Mouse (Mus musculus) myocyte (in vitro differentiated cells): Measurements from ENCODE around the gene Slc8a1. TPM values are rescaled to one million over a fixed set of nuclear protein-coding genes. Genes with fewer than 3 reads are reported as not detected.

Experiments
- H3K27me3 ChIP-seq: one replicate; pipeline ENCODE4 v1.6.1; 2011; ENCODE audit not compliant: control insufficient read depth, insufficient read depth, insufficient read length
- H3K36me3 ChIP-seq: one replicate; pipeline ENCODE4 v1.6.1; 2011; ENCODE audit not compliant: control insufficient read depth, insufficient read depth
- H3K4me2 ChIP-seq: one replicate; pipeline ENCODE4 v1.6.1; 2011; ENCODE audit warnings: low read depth, control low read depth
- H3K4me3 ChIP-seq: one replicate; pipeline ENCODE4 v1.5.1; 2011; ENCODE audit warnings: mild to moderate bottlenecking, control low read depth, moderate library complexity
- H3K79me2 ChIP-seq: one replicate; pipeline ENCODE4 v1.6.1; 2011; ENCODE audit not compliant: control insufficient read depth, insufficient read depth
- H3ac ChIP-seq: one replicate; pipeline ENCODE4 v1.6.1; 2011; ENCODE audit not compliant: control insufficient read depth, insufficient read length
- CEBPB ChIP-seq: IDR thresholded peaks from 2 replicates; pipeline ENCODE4 v1.6.1; 2011; ENCODE audit warnings: mild to moderate bottlenecking, moderate library complexity; ENCODE audit not compliant: poor library complexity, insufficient read depth, severe bottlenecking
- E2F4 ChIP-seq: IDR thresholded peaks from one replicate; pipeline ENCODE4 v1.6.1; 2011; ENCODE audit warnings: mild to moderate bottlenecking, control low read depth, moderate library complexity; ENCODE audit not compliant: insufficient read depth
- MAX ChIP-seq: IDR thresholded peaks from one replicate; pipeline ENCODE4 v1.6.1; 2011; ENCODE audit warnings: low read depth, mild to moderate bottlenecking, control low read depth
- MYOD1 ChIP-seq, 3 experiments: IDR thresholded peaks; one replicate each; pipeline ENCODE4 v1.6.1; 2011; ENCODE audit warnings: control low read depth in 2 of 3, low read depth in 2 of 3, mild to moderate bottlenecking in 2 of 3, moderate library complexity in 1 of 3; ENCODE audit not compliant: insufficient read length in 2 of 3, control insufficient read depth in 1 of 3
- MYOG ChIP-seq, 3 experiments: IDR thresholded peaks; one replicate each; pipeline ENCODE4 v1.6.1; 2011; ENCODE audit warnings: control low read depth in 2 of 3, low read depth in 2 of 3, mild to moderate bottlenecking in 2 of 3; ENCODE audit not compliant: insufficient read length in 2 of 3, control insufficient read depth in 1 of 3, insufficient read depth in 1 of 3
- POLR2A ChIP-seq: IDR thresholded peaks from one replicate; pipeline ENCODE4 v1.6.1; 2011; ENCODE audit warnings: low read depth, mild to moderate bottlenecking, control low read depth, moderate library complexity; ENCODE audit not compliant: insufficient read length
- POLR2AphosphoS2 ChIP-seq: IDR thresholded peaks from one replicate; pipeline ENCODE4 v1.6.1; 2011; ENCODE audit warnings: low read depth, control low read depth; ENCODE audit not compliant: insufficient read length
- REST ChIP-seq: IDR thresholded peaks from one replicate; pipeline ENCODE4 v1.6.1; 2011; ENCODE audit warnings: mild to moderate bottlenecking, control low read depth, moderate library complexity; ENCODE audit not compliant: insufficient read depth, insufficient read length
- SRF ChIP-seq: IDR thresholded peaks from one replicate; pipeline ENCODE4 v1.6.1; 2011; ENCODE audit warnings: low read depth; ENCODE audit not compliant: control insufficient read depth, insufficient read length
- TCF12 ChIP-seq: IDR thresholded peaks from one replicate; pipeline ENCODE4 v1.6.1; 2011; ENCODE audit warnings: mild to moderate bottlenecking, control low read depth; ENCODE audit not compliant: poor library complexity, insufficient read depth, severe bottlenecking
- TCF3 ChIP-seq: IDR thresholded peaks from one replicate; pipeline ENCODE4 v1.6.1; 2011; ENCODE audit warnings: low read depth, control low read depth; ENCODE audit not compliant: insufficient read length
- USF1 ChIP-seq: IDR thresholded peaks from one replicate; pipeline ENCODE4 v1.6.1; 2011; ENCODE audit warnings: low read depth, mild to moderate bottlenecking, control low read depth, moderate library complexity
- polyA plus RNA-seq: library from polyadenylated mRNA; unstranded; fragments of >200 nt; fragmentation: generic; extraction: Trizol; gene quantifications from one replicate; pipeline ENCODE4 v1.2.1, GENCODE M21; 2012; ENCODE audit warnings: missing spikeins

Gene Slc8a1
- polyA plus RNA-seq, 1 experiment, result 3.0 TPM

- Histone ChIP-seq H3ac (no peak overlapping the region), H3K36me3 (no peaks in the 10 kb centered on the region), H3K4me2 (no peak overlapping the region), H3K4me3 (no peak overlapping the region), H3K79me2 (no peaks in the 10 kb centered on the region), H3K27me3 (no peaks in the 10 kb centered on the region)
- TF ChIP-seq SRF (no peak), E2F4 (no peak), USF1 (no peak), POLR2A (no peak), CEBPB (no peak), MYOD1 (IDR thresholded peaks at IDR 0.05; ENCODE audit: control insufficient read depth in 1 of 3, insufficient read length in 2 of 3, low read depth in 2 of 3) (peak; percentile 6 to 82 (median 76)), MAX (no peak), TCF12 (peak; percentile 15), TCF3 (no peak), REST (no peak), POLR2AphosphoS2 (no peak), MYOG (IDR thresholded peaks at IDR 0.05; ENCODE audit: control insufficient read depth in 1 of 3, insufficient read depth in 1 of 3, insufficient read length in 2 of 3, low read depth in 2 of 3) (peak in 2 of 3 experiments; percentile 33 to 86)
Measured at GRCm38 (mm10) chr17:81526463-81526862, 211.7 kb downstream of the Slc8a1 start.

DNA sequence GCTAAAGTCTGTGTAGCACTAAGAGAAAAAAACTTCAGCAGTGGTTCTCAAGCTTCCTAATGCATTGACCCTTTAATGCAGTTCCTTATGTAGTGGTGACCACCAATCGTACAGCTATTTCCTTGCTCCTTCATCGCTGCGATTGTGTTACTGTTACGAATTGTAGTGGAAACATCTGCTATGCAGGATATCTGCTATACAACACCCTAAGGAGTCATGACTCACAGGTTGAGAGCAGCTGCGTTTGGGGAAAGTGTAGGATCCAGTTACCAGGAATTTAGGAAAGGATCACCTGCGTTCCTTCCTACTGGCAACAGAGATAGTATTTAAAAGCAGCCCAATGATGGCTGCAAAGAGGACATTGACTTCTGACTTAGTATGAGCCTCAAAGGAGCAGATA lies 213.4 kb downstream of the Slc8a1 start:
- peak; percentile 72 for TF ChIP-seq TCF12
- TF ChIP-seq MYOD1 (IDR thresholded peaks at IDR 0.05; ENCODE audit: control insufficient read depth in 1 of 3, insufficient read length in 2 of 3, low read depth in 2 of 3), result peak; percentile 9 to 96 (median 88)
- TF ChIP-seq USF1, result no peak
- no peak for TF ChIP-seq REST
- TF ChIP-seq MYOG (IDR thresholded peaks at IDR 0.05; ENCODE audit: control insufficient read depth in 1 of 3, insufficient read depth in 1 of 3, insufficient read length in 2 of 3, low read depth in 2 of 3), result peak in 2 of 3 experiments; percentile 30 to 67
- no peak for TF ChIP-seq E2F4
- peak; percentile 17 for TF ChIP-seq TCF3
- TF ChIP-seq SRF, result no peak
- TF ChIP-seq POLR2AphosphoS2, result no peak
- Histone ChIP-seq H3K27me3 (no peaks in the 10 kb centered on the region), H3K79me2 (no peaks in the 10 kb centered on the region), H3ac (no peak overlapping the region), H3K4me3 (no peak overlapping the region), H3K4me2 (peak overlapping the region; percentile 64), H3K36me3 (no peaks in the 10 kb centered on the region)

GRCm38 (mm10) chr17:81523943-81524342 lies 214.2 kb downstream of the Slc8a1 start:
- TF ChIP-seq POLR2A (no peak), MAX (no peak), POLR2AphosphoS2 (no peak), SRF (no peak)
- Histone ChIP-seq H3K36me3 (no peaks in the 10 kb centered on the region), H3ac (no peak overlapping the region)

GRCm38 (mm10) chr17:81518316-81519025 lies 219.7 kb downstream of the Slc8a1 start:
- Histone ChIP-seq H3K4me3 (no peak overlapping the region), H3ac (no peak overlapping the region), H3K79me2 (no peaks in the 10 kb centered on the region), H3K36me3 (no peaks in the 10 kb centered on the region), H3K27me3 (no peaks in the 10 kb centered on the region), H3K4me2 (no peak overlapping the region)
- no peak for TF ChIP-seq POLR2A
- TF ChIP-seq MAX, result no peak
- no peak for TF ChIP-seq SRF
- TF ChIP-seq TCF3, result no peak
- no peak for TF ChIP-seq USF1
- no peak for TF ChIP-seq REST
- no peak for TF ChIP-seq TCF12
- TF ChIP-seq POLR2AphosphoS2, result no peak
- TF ChIP-seq MYOG (IDR thresholded peaks at IDR 0.05; ENCODE audit: control insufficient read depth in 1 of 3, insufficient read depth in 1 of 3, insufficient read length in 2 of 3, low read depth in 2 of 3), result no peak
- no peak for TF ChIP-seq MYOD1 (IDR thresholded peaks at IDR 0.05; ENCODE audit: control insufficient read depth in 1 of 3, insufficient read length in 2 of 3, low read depth in 2 of 3)
- TF ChIP-seq CEBPB, result no peak
- TF ChIP-seq E2F4, result no peak

More at GRCm38 (mm10) chr17:81523943-81524342, 214.2 kb downstream of the Slc8a1 start:
- no peak overlapping the region for H3K4me2 ChIP-seq
- H3K4me3 ChIP-seq, result no peak overlapping the region
- no peaks in the 10 kb centered on the region for H3K27me3 ChIP-seq
- no peaks in the 10 kb centered on the region for H3K79me2 ChIP-seq

- no peaks in the 10 kb centered on the region for H3K79me2 ChIP-seq
- no peak for TF ChIP-seq POLR2AphosphoS2
- no peak for TF ChIP-seq MYOG (IDR thresholded peaks at IDR 0.05; ENCODE audit: control insufficient read depth in 1 of 3, insufficient read depth in 1 of 3, insufficient read length in 2 of 3, low read depth in 2 of 3)
- no peak for TF ChIP-seq TCF3
- no peak for TF ChIP-seq SRF
- TF ChIP-seq TCF12, result no peak
- TF ChIP-seq REST, result no peak
- no peak for TF ChIP-seq USF1
- no peak for TF ChIP-seq MAX
- TF ChIP-seq MYOD1 (IDR thresholded peaks at IDR 0.05; ENCODE audit: control insufficient read depth in 1 of 3, insufficient read length in 2 of 3, low read depth in 2 of 3), result no peak
- TF ChIP-seq POLR2A, result no peak
- TF ChIP-seq CEBPB, result no peak
- no peak for TF ChIP-seq E2F4
- H3K27me3 ChIP-seq, result no peaks in the 10 kb centered on the region
- no peak overlapping the region for H3K4me3 ChIP-seq
- H3K36me3 ChIP-seq, result no peaks in the 10 kb centered on the region
- no peak overlapping the region for H3ac ChIP-seq
- no peak overlapping the region for H3K4me2 ChIP-seq
Measured at GRCm38 (mm10) chr17:81516155-81516554, 222.0 kb downstream of the Slc8a1 start.
